Mouse (Mus musculus): Measurements from ENCODE around the gene Itgb2.

GRCm38 (mm10) chr10:77497185-77497584, 32.9 kb upstream of the Itgb2 start:
- no peak for TF ChIP-seq CTCF (IDR thresholded peaks at IDR 0.05; ENCODE audit: low read depth)
- TF ChIP-seq EP300 (optimal IDR thresholded peaks at IDR 0.05), result no peak
